Mouse (Mus musculus): Measurements from ENCODE around the gene Ap5z1.

GRCm38 (mm10) chr5:142458791-142459557 lies 4.8 kb upstream of the Ap5z1 start:
- TF ChIP-seq CTCF (IDR thresholded peaks at IDR 0.05; ENCODE audit: low read depth) (no peak), EP300 (IDR thresholded peaks at IDR 0.05; ENCODE audit: low read depth) (no peak)
